Mouse (Mus musculus) stomach, embryonic 16.5 days (tissue): ENCODE data around the gene Smg5. TPM values are rescaled to one million over a fixed set of nuclear protein-coding genes. Genes with fewer than 3 reads are reported as not detected.
"Not testable (repeated sequence)": the region's sequence is repeated elsewhere in the genome, so short reads cannot be mapped to it uniquely, and the experiment has no call there.

ENCODE experiments used
- ATAC-seq: fragments of 200-750 bp; cut with Nextera tagmentation; 2 replicates; pipeline ENCODE4 v1.8.0; 2017; ENCODE audit warnings: moderate number of reproducible peaks, moderate TSS enrichment; ENCODE audit not compliant: insufficient read depth, low FRiP score
- H3K27ac ChIP-seq: fragments of 300-500 bp; sonication (generic); 2 replicates; pipeline ENCODE4 v1.5.1; 2014; ENCODE audit warnings: low read length
- H3K27me3 ChIP-seq: fragments of 300-500 bp; sonication (generic); 2 replicates; pipeline ENCODE4 v1.6.1; 2014; ENCODE audit warnings: low read length, control low read depth, mixed read lengths; ENCODE audit not compliant: control insufficient read depth, insufficient read depth
- H3K36me3 ChIP-seq: fragments of 300-500 bp; sonication (generic); 2 replicates; pipeline ENCODE4 v1.6.1; 2014; ENCODE audit warnings: low read length; ENCODE audit not compliant: control insufficient read depth, insufficient read depth
- H3K4me1 ChIP-seq: fragments of 300-500 bp; sonication (generic); 2 replicates; pipeline ENCODE4 v1.6.1; 2014; ENCODE audit warnings: low read length, control low read depth, mixed read lengths; ENCODE audit not compliant: control insufficient read depth, insufficient read depth
- H3K4me2 ChIP-seq: fragments of 300-500 bp; sonication (generic); 2 replicates; pipeline ENCODE4 v1.6.1; 2014; ENCODE audit warnings: low read depth, low read length, mixed read lengths
- H3K4me3 ChIP-seq: fragments of 300-500 bp; sonication (generic); replicated peaks from 2 replicates; pipeline ENCODE4 v1.5.1; 2014; ENCODE audit warnings: mild to moderate bottlenecking, low read length
- H3K9ac ChIP-seq: fragments of 300-500 bp; sonication (generic); 2 replicates; pipeline ENCODE4 v1.6.1; 2014; ENCODE audit warnings: low read length
- H3K9me3 ChIP-seq: fragments of 300-500 bp; sonication (generic); replicated peaks from 2 replicates; pipeline ENCODE4 v1.6.1; 2016; ENCODE audit warnings: low read length, control low read depth; ENCODE audit not compliant: control insufficient read depth
- WGBS: fragments of 180-500 bp; shearing (Covaris S2); extraction: QIAGEN DNeasy Blood & Tissue Kit; methylation state at CpG from one replicate; pipeline ENCODE4 v1.1.7; 2014; 5-methylcytosine and 5-hydroxymethylcytosine counted together
- polyA plus RNA-seq: library from polyadenylated mRNA; unstranded; fragments of >200 nt; fragmentation: Nextera tagmentation; extraction: Ambion mirVana; gene quantifications from 2 replicates; pipeline ENCODE4 v1.2.1, GENCODE M21; 2015

The Smg5 gene
- polyA plus RNA-seq, 1 experiment from 2014 or later: 42.9 TPM

GRCm38 (mm10) chr3:88363700-88364099 is 27.6 kb downstream of the Smg5 start:
- Histone ChIP-seq H3K4me3 (no peak overlapping the region), H3K9ac (no peak overlapping the region), H3K9me3 (no peaks in the 10 kb centered on the region), H3K27me3 (peaks cover 16% of the 10 kb centered on the region), H3K4me1 (peaks cover 12% of the 10 kb centered on the region; the same call in 1 of the 2 replicates), H3K4me2 (no peak overlapping the region), H3K27ac (peak overlapping the region; percentile 26; the same call in 1 of the 2 replicates), H3K36me3 (peaks cover 30% of the 10 kb centered on the region)
- no peak for ATAC-seq
- WGBS: 61% methylated on average over 4 of the region's 4 CpGs

GRCm38 (mm10) chr3:88364337-88364736 is 28.3 kb downstream of the Smg5 start, which contains the start of gene Paqr6:
Paqr6 (plus strand) TSS chr3:88364584.
- H3K4me3 ChIP-seq: peak within 1 kb of the TSS; percentile 34
- H3K27ac ChIP-seq: peak within 1 kb of the TSS; percentile 26; the same call in 1 of the 2 replicates
- peak; percentile 52 for ATAC-seq
- 5% methylated on average over 16 of the region's 16 CpGs for WGBS
- H3K9ac ChIP-seq: peak within 1 kb of the TSS; percentile 61
- peaks cover 12% of the 10 kb centered on the region; the same call in 1 of the 2 replicates for H3K4me1 ChIP-seq
- H3K27me3 ChIP-seq: peaks cover 16% of the 10 kb centered on the region
- peak within 1 kb of the TSS; percentile 50 for H3K4me2 ChIP-seq
- H3K9me3 ChIP-seq: no peaks in the 10 kb centered on the region
- H3K36me3 ChIP-seq: peaks cover 23% of the 10 kb centered on the region

GRCm38 (mm10) chr3:88365705-88366361 is 29.8 kb downstream of the Smg5 start:
- Histone ChIP-seq H3K36me3 (peaks cover 12% of the 10 kb centered on the region), H3K27me3 (peaks cover 16% of the 10 kb centered on the region), H3K4me1 (peaks cover 12% of the 10 kb centered on the region; the same call in 1 of the 2 replicates), H3K9ac (no peak overlapping the region), H3K4me2 (no peak overlapping the region), H3K9me3 (no peaks in the 10 kb centered on the region), H3K4me3 (no peak overlapping the region), H3K27ac (no peak overlapping the region)
- WGBS: 41% methylated on average over 34 of the region's 34 CpGs
- ATAC-seq: no peak

- H3K36me3 ChIP-seq, H3K9me3 ChIP-seq, H3K27ac ChIP-seq: not testable (repeated sequence)
- peaks cover 12% of the 10 kb centered on the region; the same call in 1 of the 2 replicates for H3K4me1 ChIP-seq
- H3K9ac ChIP-seq: 0 out of 2 replicates have a peak overlapping the region, but pooled peaks have one; percentile 50
- 6% methylated on average over 19 of the region's 22 CpGs for WGBS
- peaks cover 16% of the 10 kb centered on the region for H3K27me3 ChIP-seq
- H3K4me3 ChIP-seq: 0 out of 2 replicates have a peak overlapping the region, but pooled peaks have one; percentile 11
- peak; percentile 70 for ATAC-seq
- H3K4me2 ChIP-seq: peak overlapping the region; percentile 41
Measured at GRCm38 (mm10) chr3:88366830-88367428, 30.9 kb downstream of the Smg5 start.

- WGBS: 56% methylated on average over 3 of the region's 7 CpGs
- H3K27ac ChIP-seq, H3K4me2 ChIP-seq, ATAC-seq, H3K4me3 ChIP-seq, H3K36me3 ChIP-seq, H3K9ac ChIP-seq, H3K9me3 ChIP-seq: not testable (repeated sequence)
- H3K4me1 ChIP-seq: peaks cover 12% of the 10 kb centered on the region; the same call in 1 of the 2 replicates
- peaks cover 16% of the 10 kb centered on the region for H3K27me3 ChIP-seq
Measured at GRCm38 (mm10) chr3:88367517-88367916, 31.5 kb downstream of the Smg5 start.

- H3K4me2 ChIP-seq, H3K4me3 ChIP-seq, H3K36me3 ChIP-seq, H3K9ac ChIP-seq, ATAC-seq, H3K9me3 ChIP-seq, H3K27ac ChIP-seq: not testable (repeated sequence)
- peaks cover 12% of the 10 kb centered on the region; the same call in 1 of the 2 replicates for H3K4me1 ChIP-seq
- H3K27me3 ChIP-seq: peaks cover 16% of the 10 kb centered on the region
- 79% methylated on average over 7 of the region's 7 CpGs for WGBS
Measured at GRCm38 (mm10) chr3:88368511-88368910, 32.5 kb downstream of the Smg5 start.

- ATAC-seq, H3K4me1 ChIP-seq, H3K9ac ChIP-seq, H3K36me3 ChIP-seq, H3K9me3 ChIP-seq, H3K4me2 ChIP-seq, H3K27me3 ChIP-seq, H3K4me3 ChIP-seq, H3K27ac ChIP-seq: not testable (repeated sequence)
- 88% methylated on average over 9 of the region's 9 CpGs for WGBS
Measured at GRCm38 (mm10) chr3:88372643-88373042, 36.6 kb downstream of the Smg5 start, which contains the start of gene Bglap3. Bglap3 (minus strand) TSS chr3:88372743.

GRCm38 (mm10) chr3:88375750-88376626 is 39.9 kb downstream of the Smg5 start:
- peak overlapping the region; percentile 64; the same call in 1 of the 2 replicates for H3K27ac ChIP-seq
- peak overlapping the region; percentile 33 for H3K4me3 ChIP-seq
- H3K36me3 ChIP-seq, H3K4me1 ChIP-seq, H3K9me3 ChIP-seq, H3K27me3 ChIP-seq: not testable (repeated sequence)
- peak overlapping the region; percentile 58; the same call in 1 of the 2 replicates for H3K9ac ChIP-seq
- peak overlapping the region; percentile 56 for H3K4me2 ChIP-seq
- peak; percentile 91 for ATAC-seq
- 7% methylated on average over 16 of the region's 19 CpGs for WGBS
